34 mouse cellular contexts compared by ENCODE assay signal in the genomic region with DNA sequence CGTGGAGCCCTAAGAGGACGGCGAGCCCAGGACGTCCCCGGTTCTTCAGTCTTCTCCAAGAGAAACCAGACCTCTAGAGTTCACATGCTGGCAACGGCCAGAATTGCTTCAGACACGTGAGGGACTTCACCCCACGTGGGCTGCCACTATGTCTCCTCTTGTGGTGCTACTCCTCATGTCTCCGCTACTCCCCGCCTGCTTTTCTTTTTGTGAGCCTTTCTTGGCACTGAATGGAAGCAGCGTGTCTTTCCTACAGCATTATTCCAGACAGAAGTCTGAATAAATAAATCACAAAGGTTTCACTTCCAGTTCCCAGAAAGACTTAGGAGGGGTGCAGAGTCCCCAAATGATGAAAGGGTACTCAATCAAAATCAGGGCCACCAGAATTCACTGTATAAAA. TPM values are rescaled to one million over a fixed set of nuclear protein-coding genes. Genes with fewer than 3 reads are reported as not detected.
DNase-seq lines count a peak whose midpoint lies in the region; ATAC-seq and TF ChIP-seq lines count a peak whose summit lies in the region.
"Had no signal": no experiment of that assay in that cellular context is flagged by ENCODE, and none has a peak within 500 bp of the region (broad histone marks: within the 10 kb centered on the region; RNA-seq: fewer than 3 reads in every experiment).

No protein-coding gene starts in this region.

- no peak for TF ChIP-seq CTCF in hindbrain, postnatal 0 days (IDR thresholded peaks at IDR 0.05; ENCODE audit: low read depth)
- TF ChIP-seq CTCF in midbrain, postnatal 0 days (IDR thresholded peaks at IDR 0.05), result no peak

- ATAC-seq in hindbrain, postnatal 0 days, result no peak
- no peak for ATAC-seq in hindbrain, embryonic 13.5 days (ENCODE audit: low FRiP score)
- no peak for ATAC-seq in midbrain, postnatal 0 days (ENCODE audit: low FRiP score)
- ATAC-seq: hindbrain, embryonic 16.5 days; intestine, embryonic 15.5 days; lung, postnatal 0 days; midbrain, embryonic 13.5 days had no signal

- H3K27me3 ChIP-seq in hindbrain, postnatal 0 days (ENCODE audit: insufficient read depth, low read length), result no peaks in the 10 kb centered on the region
- H3K27me3 ChIP-seq in hindbrain, embryonic 13.5 days, result no peaks in the 10 kb centered on the region
- H3K27me3 ChIP-seq in midbrain, postnatal 0 days (ENCODE audit: insufficient read depth, low read length), result no peaks in the 10 kb centered on the region
- H3K27me3 ChIP-seq in midbrain, embryonic 10.5 days (ENCODE audit: low read depth, poor library complexity, severe bottlenecking), result no peaks in the 10 kb centered on the region
- H3K27me3 ChIP-seq: embryonic facial prominence, embryonic 15.5 days; forebrain, embryonic 12.5 days; intestine, embryonic 15.5 days; limb, embryonic 15.5 days; liver, embryonic 13.5 days; megakaryocyte, embryonic 14.5 days; midbrain, embryonic 13.5 days; stomach, embryonic 15.5 days had no signal

- WGBS in hindbrain, postnatal 0 days, result 74% methylated on average over 11 of the region's 11 CpGs
- 84% methylated on average over 11 of the region's 11 CpGs for WGBS in hindbrain, embryonic 13.5 days
- WGBS in midbrain, postnatal 0 days, result 76% methylated on average over 11 of the region's 11 CpGs
- 92% methylated on average over 11 of the region's 11 CpGs for WGBS in midbrain, embryonic 10.5 days

- no peak overlapping the region for H3K4me3 ChIP-seq in hindbrain, postnatal 0 days (ENCODE audit: low read length)
- H3K4me3 ChIP-seq in hindbrain, embryonic 13.5 days, result no peak overlapping the region
- H3K4me3 ChIP-seq in midbrain, postnatal 0 days (ENCODE audit: low read depth, low read length), result no peak overlapping the region
- H3K4me3 ChIP-seq in midbrain, embryonic 10.5 days, result no peak overlapping the region
- H3K4me3 ChIP-seq: embryonic facial prominence, embryonic 10.5 days; embryonic facial prominence, embryonic 15.5 days; forebrain, embryonic 12.5 days; hindbrain, embryonic 10.5 days; intestine, embryonic 15.5 days; limb, embryonic 10.5 days; limb, embryonic 15.5 days; liver, embryonic 13.5 days; megakaryocyte, embryonic 14.5 days; midbrain, embryonic 13.5 days; stomach, embryonic 15.5 days had no signal

- no peaks in the 10 kb centered on the region for H3K9me3 ChIP-seq in hindbrain, postnatal 0 days (ENCODE audit: low read length)
- no peaks in the 10 kb centered on the region for H3K9me3 ChIP-seq in hindbrain, embryonic 13.5 days
- H3K9me3 ChIP-seq in midbrain, postnatal 0 days (ENCODE audit: low read length), result no peaks in the 10 kb centered on the region
- H3K9me3 ChIP-seq in midbrain, embryonic 10.5 days (replicated peaks), result no peaks in the 10 kb centered on the region
- H3K9me3 ChIP-seq: embryonic facial prominence, embryonic 10.5 days; embryonic facial prominence, embryonic 15.5 days; forebrain, embryonic 12.5 days; hindbrain, embryonic 10.5 days; intestine, embryonic 15.5 days; limb, embryonic 10.5 days; limb, embryonic 15.5 days; liver, embryonic 13.5 days; megakaryocyte, embryonic 14.5 days; midbrain, embryonic 13.5 days; stomach, embryonic 15.5 days had no signal

- H3K36me3 ChIP-seq in hindbrain, postnatal 0 days (ENCODE audit: insufficient read depth, low read length), result peaks cover 12% of the 10 kb centered on the region; the same call in 1 of the 2 replicates
- peaks cover 19% of the 10 kb centered on the region for H3K36me3 ChIP-seq in hindbrain, embryonic 13.5 days
- H3K36me3 ChIP-seq in midbrain, postnatal 0 days (ENCODE audit: insufficient read depth, low read length), result peaks cover 15% of the 10 kb centered on the region
- peaks cover 25% of the 10 kb centered on the region for H3K36me3 ChIP-seq in midbrain, embryonic 10.5 days
- H3K36me3 ChIP-seq: stomach, embryonic 15.5 days had no signal

- no peak overlapping the region for H3K27ac ChIP-seq in hindbrain, postnatal 0 days
- no peak overlapping the region for H3K27ac ChIP-seq in hindbrain, embryonic 13.5 days
- no peak overlapping the region for H3K27ac ChIP-seq in midbrain, postnatal 0 days (ENCODE audit: low read depth, low read length)
- no peak overlapping the region for H3K27ac ChIP-seq in midbrain, embryonic 10.5 days (replicated peaks)
- H3K27ac ChIP-seq: embryonic facial prominence, embryonic 10.5 days; embryonic facial prominence, embryonic 15.5 days; forebrain, embryonic 12.5 days; hindbrain, embryonic 10.5 days; intestine, embryonic 15.5 days; limb, embryonic 10.5 days; limb, embryonic 15.5 days; liver, embryonic 13.5 days; midbrain, embryonic 13.5 days; stomach, embryonic 15.5 days had no signal

- peaks cover 4% of the 10 kb centered on the region; the same call in 1 of the 2 replicates for H3K4me1 ChIP-seq in hindbrain, postnatal 0 days (ENCODE audit: insufficient read depth, low read length)
- H3K4me1 ChIP-seq in hindbrain, embryonic 13.5 days (replicated peaks), result peaks cover 26% of the 10 kb centered on the region
- peaks cover 10% of the 10 kb centered on the region; the same call in 1 of the 2 replicates for H3K4me1 ChIP-seq in midbrain, postnatal 0 days (ENCODE audit: insufficient read depth, low read length)
- H3K4me1 ChIP-seq in midbrain, embryonic 10.5 days, result peaks cover 22% of the 10 kb centered on the region

- no peak overlapping the region for H3K4me2 ChIP-seq in hindbrain, postnatal 0 days (ENCODE audit: low read depth, low read length)
- no peak overlapping the region for H3K4me2 ChIP-seq in hindbrain, embryonic 13.5 days
- no peak overlapping the region for H3K4me2 ChIP-seq in midbrain, postnatal 0 days (ENCODE audit: low read depth, low read length, poor library complexity, severe bottlenecking)
- H3K4me2 ChIP-seq: embryonic facial prominence, embryonic 15.5 days; forebrain, embryonic 12.5 days; intestine, embryonic 15.5 days; limb, embryonic 15.5 days; liver, embryonic 13.5 days; midbrain, embryonic 13.5 days; stomach, embryonic 15.5 days had no signal

- peak; percentile 19 to 37 for DNase-seq in heart, adult 18-20 months
- no peak for DNase-seq in heart, adult 11 months
- DNase-seq in hindbrain, postnatal 0 days (ENCODE audit: low spot score), result peak; percentile 16
- DNase-seq in midbrain, postnatal 0 days (ENCODE audit: low spot score), result peak; percentile 19
- no peak for DNase-seq in midbrain, embryonic 10.5 days (ENCODE audit: low spot score)
- DNase-seq in adipocyte (ENCODE audit: low spot score), result no peak
- DNase-seq: adrenal gland, adult 2 months; adrenal gland, postnatal 36 days; B cell, adult 2 months; cerebellum, postnatal 10 days; gastrocnemius, postnatal 14 days; kidney, adult 2 months; kidney, postnatal 36 days; liver, embryonic 13.5 days; lung, adult 18-20 months; lung, postnatal 4 days; retina, postnatal 1 day; right cerebral cortex, postnatal 14 days; thymus, adult 18-20 months; thymus, postnatal 25 days had no signal

- no peak overlapping the region for H3K9ac ChIP-seq in hindbrain, postnatal 0 days (replicated peaks; ENCODE audit: low read length)
- H3K9ac ChIP-seq in hindbrain, embryonic 13.5 days, result no peak overlapping the region
- H3K9ac ChIP-seq in midbrain, postnatal 0 days (replicated peaks; ENCODE audit: low read length, poor library complexity, severe bottlenecking), result no peak overlapping the region
- H3K9ac ChIP-seq: embryonic facial prominence, embryonic 15.5 days; forebrain, embryonic 12.5 days; intestine, embryonic 15.5 days; limb, embryonic 15.5 days; liver, embryonic 13.5 days; midbrain, embryonic 13.5 days; stomach, embryonic 15.5 days had no signal

RNA-seq across cellular contexts. Expression of gene Zscan20, which starts 2.2 kb away (rescaled TPM):
- 1 to 10 TPM; 6.0 to 6.1 TPM for total RNA-seq in heart, adult 18-20 months (2021)
- 6.7 and 15.3 TPM in 2 replicates for total RNA-seq in hindbrain, postnatal 0 days (2014; rRNA removed)
- polyA plus RNA-seq in hindbrain, postnatal 0 days (2015; fragmentation: Nextera tagmentation; extraction: Ambion mirVana), result 1.8 and 1.9 TPM in 2 replicates
- polyA plus RNA-seq in hindbrain, embryonic 13.5 days (2015; fragmentation: Nextera tagmentation; extraction: Ambion mirVana), result 4.6 and 5.9 TPM in 2 replicates
- total RNA-seq in midbrain, postnatal 0 days (2014; rRNA removed), result 12.3 and 16.6 TPM in 2 replicates
- polyA plus RNA-seq in midbrain, postnatal 0 days (2015; fragmentation: Nextera tagmentation; extraction: Ambion mirVana), result 1.9 and 2.5 TPM in 2 replicates
- 6.1 and 8.2 TPM in 2 replicates for polyA plus RNA-seq in midbrain, embryonic 10.5 days (2016; fragmentation: Nextera tagmentation; extraction: Ambion mirVana)

RNA-seq across cellular contexts. Expression of gene Tlr12, which starts 10.8 kb away (rescaled TPM):
- total RNA-seq in heart, adult 18-20 months (2021), result under 1 TPM; 0.18 to 0.50 TPM
- 1.0 and 1.2 TPM in 2 replicates for total RNA-seq in hindbrain, postnatal 0 days (2014; rRNA removed)
- 0.89 and 1.4 TPM in 2 replicates for polyA plus RNA-seq in hindbrain, postnatal 0 days (2015; fragmentation: Nextera tagmentation; extraction: Ambion mirVana)
- polyA plus RNA-seq in hindbrain, embryonic 13.5 days (2015; fragmentation: Nextera tagmentation; extraction: Ambion mirVana), result 1.3 and 1.4 TPM in 2 replicates
- total RNA-seq in midbrain, postnatal 0 days (2014; rRNA removed), result 1.3 and 2.1 TPM in 2 replicates
- polyA plus RNA-seq in midbrain, postnatal 0 days (2015; fragmentation: Nextera tagmentation; extraction: Ambion mirVana), result 0.71 and 1.1 TPM in 2 replicates
- polyA plus RNA-seq in midbrain, embryonic 10.5 days (2016; fragmentation: Nextera tagmentation; extraction: Ambion mirVana), result 0.72 and 0.80 TPM in 2 replicates
- total RNA-seq: gastrocnemius, postnatal 14 days had no signal
- polyA plus RNA-seq: heart, embryonic 14.5 days had no signal

RNA-seq across cellular contexts. Expression of gene Phc2, which starts 46.8 kb away (rescaled TPM):
- total RNA-seq in heart, adult 18-20 months (2021), result 10 to 100 TPM; 39.5 to 45.3 TPM
- 103 and 125 TPM in 2 replicates for total RNA-seq in hindbrain, postnatal 0 days (2014; rRNA removed)
- 46.1 and 50.7 TPM in 2 replicates for polyA plus RNA-seq in hindbrain, postnatal 0 days (2015; fragmentation: Nextera tagmentation; extraction: Ambion mirVana)
- polyA plus RNA-seq in hindbrain, embryonic 13.5 days (2015; fragmentation: Nextera tagmentation; extraction: Ambion mirVana), result 31.3 and 35.8 TPM in 2 replicates
- total RNA-seq in midbrain, postnatal 0 days (2014; rRNA removed), result 64.3 and 66.1 TPM in 2 replicates
- 31.4 and 34.8 TPM in 2 replicates for polyA plus RNA-seq in midbrain, postnatal 0 days (2015; fragmentation: Nextera tagmentation; extraction: Ambion mirVana)
- 20.8 and 30.0 TPM in 2 replicates for polyA plus RNA-seq in midbrain, embryonic 10.5 days (2016; fragmentation: Nextera tagmentation; extraction: Ambion mirVana)

Comparison
In these comparisons a context has a peak if more than half of its experiments do, and no peak if none do; other contexts are left out.
1. DNase-seq: peak in heart, adult 18-20 months (2 of 2), hindbrain, postnatal 0 days (single experiment) and midbrain, postnatal 0 days (single experiment); none in heart, adult 11 months (single experiment), midbrain, embryonic 10.5 days (single experiment) and adipocyte (single experiment).